Mouse (Mus musculus) kidney, postnatal 36 days (tissue): ENCODE data around the gene Meis3.
A peak's percentile ranks its signal among the peaks of the same experiment; 100 is the strongest.

Source experiments
- DNase-seq, 2 experiments: peaks; one replicate each; pipeline ENCODE4 v3.0.0; 2021 to 2022; ENCODE audit warnings: mixed read lengths in 2 of 2

Gene Meis3

GRCm38 (mm10) chr7:16213196-16213595 is 38.3 kb downstream of the Meis3 start:
- peak in 1 of 2 experiments; percentile 39 for DNase-seq

GRCm38 (mm10) chr7:16213986-16214385 is 39.1 kb downstream of the Meis3 start:
- DNase-seq: no peak

GRCm38 (mm10) chr7:16221582-16222272 is 46.8 kb downstream of the Meis3 start, which contains the start of gene Dhx34:
TSS of gene Dhx34 (minus strand) at chr7:16222037.
- DNase-seq: peak; percentile 96 to 98

- DNase-seq: peak; percentile 73 to 82
Observed at GRCm38 (mm10) chr7:16229869-16230268, 55.0 kb downstream of the Meis3 start.
